Mouse (Mus musculus): ENCODE measurements around the gene Snx29.

- no peak for TF ChIP-seq CTCF (IDR thresholded peaks at IDR 0.05)
- no peak for TF ChIP-seq EP300 (IDR thresholded peaks at IDR 0.05; ENCODE audit: insufficient read depth, low read depth, low read length)
These were observed 266.6 kb downstream of the Snx29 start for GRCm38 (mm10) chr16:11589336-11589735.

All from heart, adult 2 months (tissue).